Mouse (Mus musculus): Measurements from ENCODE around the gene Hs3st3a1. TPM values are rescaled to one million over a fixed set of nuclear protein-coding genes. Genes with fewer than 3 reads are reported as not detected.

Gene Hs3st3a1
- 3.9 and 4.0 TPM in 2 replicates for polyA plus RNA-seq (2015; fragmentation: Nextera tagmentation; extraction: Ambion mirVana)

GRCm38 (mm10) chr11:64434611-64435545 is at the start of gene Hs3st3a1:
Gene Hs3st3a1 (plus strand): TSS chr11:64435332.
- Histone ChIP-seq H3K36me3 (no peaks in the 10 kb centered on the region), H3K4me1 (peaks cover 13% of the 10 kb centered on the region), H3K27me3 (peaks cover 13% of the 10 kb centered on the region), H3K9me3 (no peaks in the 10 kb centered on the region), H3K27ac (peak within 1 kb of the TSS; percentile 91), H3K9ac (peak within 1 kb of the TSS; percentile 94), H3K4me3 (peak within 1 kb of the TSS; percentile 73), H3K4me2 (replicated peaks) (peak within 1 kb of the TSS; percentile 98)
- ATAC-seq (ENCODE audit: low FRiP score, low read depth) = peak; percentile 85
- under 1% methylated on average over 31 of the region's 36 CpGs for WGBS

GRCm38 (mm10) chr11:64386333-64386732 is 48.8 kb upstream of the Hs3st3a1 start:
- Histone ChIP-seq H3K4me3 (no peak overlapping the region), H3K36me3 (no peaks in the 10 kb centered on the region), H3K27me3 (no peaks in the 10 kb centered on the region), H3K27ac (no peak overlapping the region), H3K4me1 (peaks cover 7% of the 10 kb centered on the region; the same call in 1 of the 2 replicates), H3K4me2 (replicated peaks) (no peak overlapping the region), H3K9ac (no peak overlapping the region), H3K9me3 (no peaks in the 10 kb centered on the region)
- WGBS = 91% methylated on average over 4 of the region's 4 CpGs
- no peak for ATAC-seq (ENCODE audit: low FRiP score, low read depth)

GRCm38 (mm10) chr11:64396331-64396881 is 38.7 kb upstream of the Hs3st3a1 start:
- WGBS = 8% methylated on average over 7 of the region's 7 CpGs
- H3K9me3 ChIP-seq = no peaks in the 10 kb centered on the region
- no peak overlapping the region for H3K27ac ChIP-seq
- no peak overlapping the region for H3K9ac ChIP-seq
- peak overlapping the region; percentile 34 for H3K4me2 ChIP-seq (replicated peaks)
- H3K27me3 ChIP-seq = peaks cover 28% of the 10 kb centered on the region
- H3K36me3 ChIP-seq = no peaks in the 10 kb centered on the region
- H3K4me1 ChIP-seq = peaks cover 7% of the 10 kb centered on the region; the same call in 1 of the 2 replicates
- ATAC-seq (ENCODE audit: low FRiP score, low read depth) = no peak
- peak overlapping the region; percentile 5; the same call in 1 of the 2 replicates for H3K4me3 ChIP-seq

DNA sequence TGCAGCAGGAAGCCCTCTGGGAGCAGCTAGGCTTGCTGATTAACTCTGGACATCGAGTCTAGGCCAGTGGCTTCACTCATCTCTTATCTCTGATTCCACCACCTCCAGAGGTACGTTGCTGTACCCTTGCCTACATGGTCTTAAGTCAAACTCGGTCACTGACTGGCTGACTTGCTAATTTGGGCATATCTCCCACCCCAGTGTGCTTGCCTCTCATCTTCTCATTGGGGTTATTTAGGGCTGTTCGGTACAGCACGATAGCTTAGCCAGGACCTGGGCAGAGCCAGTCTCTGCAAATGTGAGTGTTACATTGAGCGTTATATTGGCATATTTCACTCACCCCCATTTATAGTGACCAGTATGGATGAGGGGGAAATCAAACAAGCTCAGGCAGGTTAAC is 38.2 kb upstream of the Hs3st3a1 start:
- Histone ChIP-seq H3K9me3 (no peaks in the 10 kb centered on the region), H3K27ac (no peak overlapping the region), H3K9ac (no peak overlapping the region), H3K4me3 (no peak overlapping the region), H3K27me3 (peaks cover 28% of the 10 kb centered on the region), H3K4me1 (peaks cover 7% of the 10 kb centered on the region; the same call in 1 of the 2 replicates), H3K36me3 (no peaks in the 10 kb centered on the region), H3K4me2 (replicated peaks) (no peak overlapping the region)
- 65% methylated on average over 6 of the region's 6 CpGs for WGBS
- ATAC-seq (ENCODE audit: low FRiP score, low read depth) = no peak

- H3K4me1 ChIP-seq = peaks cover 7% of the 10 kb centered on the region; the same call in 1 of the 2 replicates
- H3K9ac ChIP-seq = no peak overlapping the region
- no peak overlapping the region for H3K27ac ChIP-seq
- no peaks in the 10 kb centered on the region for H3K36me3 ChIP-seq
- peaks cover 28% of the 10 kb centered on the region for H3K27me3 ChIP-seq
- no peak for ATAC-seq (ENCODE audit: low FRiP score, low read depth)
- H3K4me2 ChIP-seq (replicated peaks) = no peak overlapping the region
- no peaks in the 10 kb centered on the region for H3K9me3 ChIP-seq
- WGBS = 67% methylated on average over 3 of the region's 3 CpGs
- no peak overlapping the region for H3K4me3 ChIP-seq
These were observed 37.5 kb upstream of the Hs3st3a1 start for GRCm38 (mm10) chr11:64397612-64398011.

- Histone ChIP-seq H3K4me3 (no peak overlapping the region), H3K4me2 (replicated peaks) (no peak overlapping the region), H3K4me1 (peaks cover 7% of the 10 kb centered on the region; the same call in 1 of the 2 replicates), H3K27ac (no peak overlapping the region), H3K9ac (no peak overlapping the region), H3K36me3 (no peaks in the 10 kb centered on the region), H3K9me3 (no peaks in the 10 kb centered on the region), H3K27me3 (peaks cover 24% of the 10 kb centered on the region)
- ATAC-seq (ENCODE audit: low FRiP score, low read depth) = no peak
- 63% methylated on average over 6 of the region's 6 CpGs for WGBS
These were observed 34.5 kb upstream of the Hs3st3a1 start for GRCm38 (mm10) chr11:64400534-64401093.

- Histone ChIP-seq H3K4me2 (replicated peaks) (no peak overlapping the region), H3K9me3 (no peaks in the 10 kb centered on the region; the same call in 1 of the 2 replicates), H3K4me3 (no peak overlapping the region), H3K4me1 (no peaks in the 10 kb centered on the region), H3K36me3 (no peaks in the 10 kb centered on the region), H3K27me3 (no peaks in the 10 kb centered on the region), H3K9ac (no peak overlapping the region), H3K27ac (no peak overlapping the region)
- no peak for ATAC-seq (ENCODE audit: low FRiP score, low read depth)
- WGBS = 44% methylated on average over 1 of the region's 1 CpGs
These were observed 16.2 kb upstream of the Hs3st3a1 start for GRCm38 (mm10) chr11:64418969-64419368.

DNA sequence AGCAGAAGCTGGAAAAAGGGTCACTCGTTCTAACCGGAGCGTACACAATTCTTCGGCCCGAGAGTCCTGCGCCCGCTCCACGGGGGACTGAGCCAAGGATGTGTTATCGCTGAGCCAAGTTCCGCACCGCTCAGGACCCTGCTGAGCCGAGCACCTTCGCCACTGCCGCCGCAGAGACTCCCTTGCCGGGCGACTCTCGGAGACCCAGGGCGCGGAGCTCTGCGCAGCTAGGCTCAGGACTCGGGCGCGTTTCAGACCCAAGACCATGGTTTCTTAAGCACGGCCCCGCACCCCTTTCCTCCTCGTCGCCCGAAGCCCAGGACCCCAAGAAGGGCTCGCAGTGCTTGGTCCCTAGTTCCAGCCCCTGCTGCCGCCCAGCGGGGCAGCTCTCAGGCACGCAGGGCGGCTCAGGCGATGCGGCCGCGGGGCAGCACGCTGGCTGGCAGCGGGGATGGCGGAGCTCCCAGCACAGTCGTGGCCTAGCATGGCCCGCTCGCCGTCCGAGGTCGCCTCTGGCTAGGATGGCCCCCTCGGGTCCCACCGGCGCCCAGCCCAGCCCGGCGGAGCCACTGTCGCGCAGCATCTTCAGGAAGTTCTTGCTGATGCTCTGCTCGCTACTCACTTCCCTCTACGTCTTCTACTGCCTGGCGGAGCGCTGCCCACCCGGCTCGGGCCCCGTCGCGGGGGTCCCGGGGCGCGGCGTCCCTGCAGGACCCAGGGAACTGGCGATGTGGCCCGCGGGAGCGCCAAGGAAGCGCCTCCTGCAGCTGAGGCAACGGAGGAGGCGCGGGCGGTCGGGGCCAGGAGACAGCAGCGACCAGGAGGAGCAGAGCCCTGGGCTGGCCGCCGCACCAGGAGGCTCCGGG is 647 bp downstream of the Hs3st3a1 start:
- Histone ChIP-seq H3K4me2 (replicated peaks) (peak overlapping the region; percentile 98), H3K36me3 (no peaks in the 10 kb centered on the region), H3K27ac (peak overlapping the region; percentile 91), H3K27me3 (peaks cover 21% of the 10 kb centered on the region), H3K9me3 (no peaks in the 10 kb centered on the region), H3K4me3 (peak overlapping the region; percentile 73), H3K9ac (peak overlapping the region; percentile 94), H3K4me1 (peaks cover 17% of the 10 kb centered on the region)
- WGBS = under 1% methylated on average over 81 of the region's 81 CpGs
- peak; percentile 50 for ATAC-seq (ENCODE audit: low FRiP score, low read depth)

DNA sequence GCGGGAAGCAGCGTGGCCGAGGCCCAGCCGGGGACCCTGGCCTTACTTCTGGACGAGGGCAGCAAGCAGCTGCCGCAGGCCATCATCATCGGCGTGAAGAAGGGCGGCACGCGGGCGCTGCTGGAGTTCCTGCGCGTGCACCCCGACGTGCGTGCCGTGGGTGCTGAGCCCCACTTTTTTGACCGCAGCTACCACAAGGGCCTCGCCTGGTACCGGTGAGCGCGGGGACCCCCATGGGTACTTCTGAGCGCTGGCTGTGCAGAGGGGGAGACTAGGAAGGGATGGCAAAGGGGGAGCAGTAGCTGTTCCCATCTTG is 1.2 kb downstream of the Hs3st3a1 start, which contains the start of gene F930015N05Rik:
F930015N05Rik (minus strand) TSS at position 242 of the 316 bp plus-strand sequence.
- H3K9me3 ChIP-seq = no peaks in the 10 kb centered on the region

DNA sequence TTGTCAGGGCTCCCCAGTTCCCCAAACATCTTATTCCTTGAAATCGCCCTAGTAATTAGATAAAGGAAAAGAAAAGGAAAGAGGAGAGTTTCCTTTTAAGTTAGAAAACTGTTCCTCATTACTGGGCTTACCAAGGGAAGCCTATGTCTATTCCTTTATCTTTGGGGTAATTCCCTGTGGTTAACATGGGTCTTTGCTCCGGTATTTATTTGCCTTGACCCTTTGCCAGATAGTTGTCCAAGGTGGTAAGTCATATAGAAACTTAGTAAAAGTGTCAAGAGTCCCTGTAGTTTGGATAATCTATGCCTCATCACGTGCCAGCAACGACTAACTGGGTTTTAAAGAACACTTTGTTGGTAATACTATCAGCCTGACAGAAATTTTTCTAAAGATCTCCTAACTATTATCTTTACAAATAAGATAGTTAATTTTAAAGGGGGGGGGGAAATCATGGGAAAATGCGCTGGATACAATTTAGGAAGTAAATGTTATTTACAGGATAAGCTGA is 1.7 kb downstream of the Hs3st3a1 start:
- peak overlapping the region; percentile 98 for H3K4me2 ChIP-seq (replicated peaks)
- H3K27ac ChIP-seq = peak overlapping the region; percentile 91; the same call in 1 of the 2 replicates
- H3K9me3 ChIP-seq = no peaks in the 10 kb centered on the region
- H3K9ac ChIP-seq = peak overlapping the region; percentile 94
- no peaks in the 10 kb centered on the region for H3K36me3 ChIP-seq
- no peak for ATAC-seq (ENCODE audit: low FRiP score, low read depth)
- H3K4me3 ChIP-seq = peak overlapping the region; percentile 73
- WGBS = 12% methylated on average over 5 of the region's 5 CpGs
- H3K27me3 ChIP-seq = peaks cover 22% of the 10 kb centered on the region
- peaks cover 27% of the 10 kb centered on the region for H3K4me1 ChIP-seq

More for the DNA sequence above, 1.2 kb downstream of the Hs3st3a1 start, which contains the start of gene F930015N05Rik:
- Histone ChIP-seq H3K4me2 (replicated peaks) (peak within 1 kb of the TSS; percentile 98), H3K4me1 (peaks cover 23% of the 10 kb centered on the region), H3K27ac (peak within 1 kb of the TSS; percentile 91), H3K9ac (peak within 1 kb of the TSS; percentile 94), H3K36me3 (no peaks in the 10 kb centered on the region), H3K27me3 (peaks cover 23% of the 10 kb centered on the region), H3K4me3 (peak within 1 kb of the TSS; percentile 73)
- no peak for ATAC-seq (ENCODE audit: low FRiP score, low read depth)
- 1% methylated on average over 23 of the region's 24 CpGs for WGBS

GRCm38 (mm10) chr11:64437721-64438120 is 2.6 kb downstream of the Hs3st3a1 start:
- WGBS = 26% methylated on average over 3 of the region's 3 CpGs
- H3K4me1 ChIP-seq = peaks cover 33% of the 10 kb centered on the region
- H3K27ac ChIP-seq = peak overlapping the region; percentile 29; the same call in 1 of the 2 replicates
- peaks cover 14% of the 10 kb centered on the region for H3K27me3 ChIP-seq
- no peaks in the 10 kb centered on the region for H3K36me3 ChIP-seq
- no peak overlapping the region for H3K9ac ChIP-seq
- no peak for ATAC-seq (ENCODE audit: low FRiP score, low read depth)
- peak overlapping the region; percentile 73 for H3K4me3 ChIP-seq
- peak overlapping the region; percentile 98 for H3K4me2 ChIP-seq (replicated peaks)
- no peaks in the 10 kb centered on the region for H3K9me3 ChIP-seq
